Mouse (Mus musculus) hindbrain, embryonic 11.5 days (tissue): ENCODE data around the gene Hs6st3. TPM values are rescaled to one million over a fixed set of nuclear protein-coding genes. Genes with fewer than 3 reads are reported as not detected.
A peak's percentile ranks its signal among the peaks of the same experiment; 100 is the strongest.

Source experiments
- ATAC-seq: fragments of 200-750 bp; cut with Nextera tagmentation; 2 replicates; pipeline ENCODE4 v1.8.0; 2017; ENCODE audit warnings: mild to moderate bottlenecking, moderate TSS enrichment, moderate library complexity; ENCODE audit not compliant: low FRiP score
- DNase-seq: peaks from one replicate; pipeline ENCODE4 v3.0.0-alpha.2; 2015; ENCODE audit warnings: low spot score
- H3K27ac ChIP-seq: fragments of 300-500 bp; sonication (generic); 2 replicates; pipeline ENCODE4 v1.5.1; 2014; ENCODE audit warnings: mild to moderate bottlenecking, low read depth, low read length
- H3K27me3 ChIP-seq: fragments of 300-500 bp; sonication (generic); 2 replicates; pipeline ENCODE4 v1.6.1; 2014; ENCODE audit warnings: mild to moderate bottlenecking, low read length, moderate library complexity, mixed read lengths; ENCODE audit not compliant: control insufficient read depth, insufficient read depth
- H3K36me3 ChIP-seq: fragments of 300-500 bp; sonication (generic); 2 replicates; pipeline ENCODE4 v1.6.1; 2014; ENCODE audit warnings: mild to moderate bottlenecking, low read length, moderate library complexity, mixed read lengths; ENCODE audit not compliant: control insufficient read depth, insufficient read depth
- H3K4me1 ChIP-seq: fragments of 300-500 bp; sonication (generic); replicated peaks from 2 replicates; pipeline ENCODE4 v1.6.1; 2014; ENCODE audit warnings: low read length, mixed read lengths; ENCODE audit not compliant: control insufficient read depth, insufficient read depth
- H3K4me2 ChIP-seq: fragments of 300-500 bp; sonication (generic); replicated peaks from 2 replicates; pipeline ENCODE4 v1.6.1; 2014; ENCODE audit warnings: mild to moderate bottlenecking, low read depth, low read length
- H3K4me3 ChIP-seq: fragments of 300-500 bp; sonication (generic); 2 replicates; pipeline ENCODE4 v1.5.1; 2014; ENCODE audit warnings: low read depth, low read length
- H3K9ac ChIP-seq: fragments of 300-500 bp; sonication (generic); 2 replicates; pipeline ENCODE4 v1.6.1; 2014; ENCODE audit warnings: low read depth, low read length
- H3K9me3 ChIP-seq: fragments of 300-500 bp; sonication (generic); 2 replicates; pipeline ENCODE4 v1.6.1; 2016; ENCODE audit warnings: low read length; ENCODE audit not compliant: control insufficient read depth
- WGBS: fragments of 180-500 bp; shearing (Covaris S2); extraction: QIAGEN DNeasy Blood & Tissue Kit; methylation state at CpG from one replicate; pipeline ENCODE4 v1.1.7; 2014; 5-methylcytosine and 5-hydroxymethylcytosine counted together
- polyA plus RNA-seq: library from polyadenylated mRNA; unstranded; fragments of >200 nt; fragmentation: Nextera tagmentation; extraction: Ambion mirVana; gene quantifications from 2 replicates; pipeline ENCODE4 v1.2.1, GENCODE M21; 2014

Hs6st3 gene
- polyA plus RNA-seq, 1 experiment from 2014 or later, result 0.57 TPM

DNA sequence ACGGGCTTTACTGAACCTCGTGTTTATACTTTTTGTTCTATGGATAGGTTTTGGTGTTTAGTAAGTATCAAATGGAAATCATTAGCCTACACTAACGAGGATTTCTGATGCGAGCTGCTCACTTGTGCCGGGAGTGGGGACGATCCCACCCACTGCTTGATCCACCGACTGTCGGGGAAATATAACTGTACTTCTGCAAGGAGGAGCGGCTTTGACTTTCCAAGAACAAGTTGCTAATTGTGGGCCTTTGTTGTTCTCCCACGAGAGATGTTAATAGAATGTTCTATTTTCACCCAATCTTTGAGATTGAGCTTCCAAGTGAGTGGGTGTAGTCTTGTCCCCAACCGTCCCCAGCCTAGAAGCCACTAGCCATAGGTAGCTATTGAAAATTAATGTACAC is 209.1 kb downstream of the Hs6st3 start:
- Histone ChIP-seq H3K36me3 (no peaks in the 10 kb centered on the region), H3K27me3 (no peaks in the 10 kb centered on the region), H3K4me1 (no peaks in the 10 kb centered on the region), H3K4me2 (no peak overlapping the region), H3K9ac (no peak overlapping the region), H3K27ac (no peak overlapping the region), H3K4me3 (no peak overlapping the region), H3K9me3 (no peaks in the 10 kb centered on the region)
- ATAC-seq (no peak), DNase-seq (no peak)
- 89% methylated on average over 11 of the region's 11 CpGs for WGBS

DNA sequence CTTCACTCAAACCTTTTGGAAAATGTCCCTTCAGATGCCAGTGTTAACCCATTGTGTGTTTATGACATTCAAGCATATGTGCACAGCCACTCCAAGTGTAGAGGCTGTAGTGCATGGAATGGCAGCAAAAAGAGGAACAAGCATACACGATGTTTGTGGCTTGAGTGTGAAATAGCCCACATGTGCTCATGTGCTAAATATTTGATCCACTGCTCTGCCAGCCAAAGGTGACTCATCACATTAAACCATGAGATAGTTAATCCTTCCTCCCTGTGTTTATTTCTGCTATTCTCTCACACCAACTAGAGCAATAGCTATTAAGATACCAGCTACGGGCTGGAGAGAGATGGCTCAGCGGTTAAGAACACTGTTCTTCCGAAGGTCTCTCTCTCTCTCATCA is 223.3 kb downstream of the Hs6st3 start:
- Histone ChIP-seq H3K9ac (no peak overlapping the region), H3K4me1 (no peaks in the 10 kb centered on the region), H3K36me3 (no peaks in the 10 kb centered on the region), H3K4me3 (no peak overlapping the region), H3K4me2 (no peak overlapping the region), H3K27me3 (no peaks in the 10 kb centered on the region), H3K9me3 (no peaks in the 10 kb centered on the region), H3K27ac (no peak overlapping the region)
- DNase-seq (no peak), ATAC-seq (no peak)
- WGBS, result 96% methylated on average over 4 of the region's 4 CpGs

DNA sequence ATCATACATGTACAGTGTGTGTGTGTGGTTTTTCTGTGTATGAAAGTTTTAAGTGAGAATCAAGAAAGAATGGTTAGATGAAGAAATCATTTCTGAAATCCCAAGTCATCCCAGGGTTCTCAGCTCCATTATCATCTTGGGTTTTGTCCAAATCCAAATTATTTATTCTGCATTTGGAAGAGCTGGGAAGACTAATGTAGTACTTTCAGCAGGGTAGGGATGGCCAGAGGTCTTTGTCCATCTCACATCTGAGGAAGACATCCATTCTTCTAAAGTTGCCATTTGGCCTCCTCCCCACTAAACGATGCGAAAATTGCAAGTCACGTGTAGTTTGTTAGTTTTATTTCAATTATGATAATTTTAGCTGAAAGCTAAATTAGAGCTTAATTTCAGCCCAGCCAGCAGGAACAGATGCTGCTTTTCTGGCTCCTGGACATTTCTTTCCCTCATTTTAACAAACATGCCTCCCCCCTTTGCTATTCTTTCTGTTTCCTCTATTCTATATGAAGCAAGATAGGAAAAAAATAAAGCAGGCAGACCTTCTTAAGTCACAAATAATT is 229.8 kb downstream of the Hs6st3 start:
- H3K4me1 ChIP-seq, result no peaks in the 10 kb centered on the region
- H3K4me2 ChIP-seq, result no peak overlapping the region
- H3K4me3 ChIP-seq, result no peak overlapping the region
- DNase-seq, result no peak
- no peaks in the 10 kb centered on the region for H3K36me3 ChIP-seq
- 88% methylated on average over 3 of the region's 3 CpGs for WGBS
- no peaks in the 10 kb centered on the region for H3K9me3 ChIP-seq
- no peak for ATAC-seq
- no peak overlapping the region for H3K27ac ChIP-seq
- no peak overlapping the region for H3K9ac ChIP-seq
- H3K27me3 ChIP-seq, result no peaks in the 10 kb centered on the region

DNA sequence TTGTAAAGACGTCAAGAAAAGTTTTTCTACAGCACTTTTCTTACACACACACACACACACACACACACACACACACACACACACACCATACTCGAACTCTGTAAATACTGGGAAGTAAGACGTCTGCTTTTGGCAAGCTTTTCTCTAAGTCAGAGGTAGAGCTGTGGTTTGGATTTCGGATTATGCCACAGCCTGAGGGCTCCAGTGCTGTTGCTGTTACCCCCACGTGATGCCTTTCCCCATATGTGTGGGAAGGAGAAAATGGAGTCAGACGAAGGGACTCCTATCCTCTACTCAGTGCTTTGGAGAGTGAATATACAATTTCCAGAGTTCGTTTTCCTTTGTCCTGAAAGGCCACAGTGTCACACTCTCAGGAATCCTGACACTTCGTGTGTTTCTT is 231.1 kb downstream of the Hs6st3 start:
- no peaks in the 10 kb centered on the region for H3K4me1 ChIP-seq
- no peaks in the 10 kb centered on the region for H3K9me3 ChIP-seq
- no peak overlapping the region for H3K9ac ChIP-seq
- H3K36me3 ChIP-seq, result no peaks in the 10 kb centered on the region
- no peak for DNase-seq
- no peaks in the 10 kb centered on the region for H3K27me3 ChIP-seq
- H3K27ac ChIP-seq, result no peak overlapping the region
- ATAC-seq, result no peak
- H3K4me3 ChIP-seq, result no peak overlapping the region
- H3K4me2 ChIP-seq, result no peak overlapping the region
- 72% methylated on average over 8 of the region's 8 CpGs for WGBS

DNA sequence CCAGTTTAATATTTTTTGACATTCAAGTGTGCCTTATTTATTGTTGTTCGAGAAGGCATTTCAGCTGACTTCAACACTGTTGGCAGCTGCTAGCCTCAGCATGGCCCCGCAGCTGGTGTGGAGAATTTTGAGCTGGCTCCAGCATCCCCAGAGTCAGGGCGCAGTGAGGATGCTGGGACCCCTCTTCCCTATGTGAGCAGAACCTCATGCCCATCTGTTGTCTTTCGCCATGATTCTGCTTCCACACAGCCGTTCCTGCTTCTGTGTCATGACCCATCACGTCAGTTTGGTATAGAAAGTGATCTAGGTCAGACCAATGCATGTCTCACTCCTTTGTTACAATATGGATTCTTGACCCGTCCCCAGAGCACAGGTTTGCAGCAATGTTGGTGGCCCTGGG is 231.9 kb downstream of the Hs6st3 start:
- Histone ChIP-seq H3K9ac (no peak overlapping the region), H3K4me1 (no peaks in the 10 kb centered on the region), H3K27ac (no peak overlapping the region), H3K9me3 (no peaks in the 10 kb centered on the region), H3K36me3 (no peaks in the 10 kb centered on the region), H3K4me2 (no peak overlapping the region), H3K27me3 (no peaks in the 10 kb centered on the region), H3K4me3 (no peak overlapping the region)
- DNase-seq (no peak), ATAC-seq (no peak)
- 78% methylated on average over 7 of the region's 7 CpGs for WGBS

DNA sequence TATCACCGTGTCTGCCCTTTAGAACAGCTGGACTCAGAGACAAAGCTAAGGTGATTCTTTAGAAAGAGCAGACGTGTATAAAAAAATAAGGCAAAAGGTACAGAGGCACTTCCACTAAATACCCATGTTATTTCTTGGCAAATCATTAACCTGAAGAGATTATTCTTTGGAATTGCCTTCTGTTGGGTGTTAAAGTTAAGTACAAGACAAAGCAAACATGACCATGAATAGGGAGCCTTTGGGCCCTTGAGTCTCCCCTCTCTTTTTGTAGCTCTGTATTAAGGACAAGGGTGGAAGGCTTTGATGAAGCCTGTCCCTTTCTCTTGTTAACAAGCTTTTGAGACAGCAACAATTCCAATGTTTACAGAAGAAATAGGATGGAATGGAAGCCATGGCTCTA is 241.2 kb downstream of the Hs6st3 start:
- ATAC-seq, result no peak
- Histone ChIP-seq H3K4me3 (no peak overlapping the region), H3K27ac (no peak overlapping the region), H3K9ac (no peak overlapping the region), H3K36me3 (no peaks in the 10 kb centered on the region), H3K4me2 (no peak overlapping the region), H3K9me3 (no peaks in the 10 kb centered on the region), H3K4me1 (no peaks in the 10 kb centered on the region), H3K27me3 (no peaks in the 10 kb centered on the region)
- DNase-seq, result no peak
- 86% methylated on average over 2 of the region's 2 CpGs for WGBS

DNA sequence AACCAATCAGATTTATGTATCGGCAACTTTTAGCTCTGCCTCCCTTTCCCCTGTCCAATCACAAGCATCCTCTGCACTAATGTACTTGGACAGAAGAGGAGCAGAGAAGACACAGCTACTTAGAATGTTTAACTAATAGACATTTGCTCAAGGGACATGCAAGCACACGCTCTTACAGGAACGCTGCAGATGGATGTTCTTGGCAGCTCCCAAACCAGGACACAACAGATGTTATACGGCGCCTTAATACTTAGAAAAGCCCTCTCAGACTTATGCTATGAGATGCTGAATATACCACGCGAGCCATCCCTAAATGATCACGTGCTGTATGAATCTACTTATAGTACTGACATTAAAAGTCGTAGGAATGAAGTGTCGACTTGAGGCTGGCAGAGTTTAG is 263.5 kb downstream of the Hs6st3 start:
- WGBS, result 97% methylated on average over 10 of the region's 10 CpGs
- no peaks in the 10 kb centered on the region for H3K36me3 ChIP-seq

DNA sequence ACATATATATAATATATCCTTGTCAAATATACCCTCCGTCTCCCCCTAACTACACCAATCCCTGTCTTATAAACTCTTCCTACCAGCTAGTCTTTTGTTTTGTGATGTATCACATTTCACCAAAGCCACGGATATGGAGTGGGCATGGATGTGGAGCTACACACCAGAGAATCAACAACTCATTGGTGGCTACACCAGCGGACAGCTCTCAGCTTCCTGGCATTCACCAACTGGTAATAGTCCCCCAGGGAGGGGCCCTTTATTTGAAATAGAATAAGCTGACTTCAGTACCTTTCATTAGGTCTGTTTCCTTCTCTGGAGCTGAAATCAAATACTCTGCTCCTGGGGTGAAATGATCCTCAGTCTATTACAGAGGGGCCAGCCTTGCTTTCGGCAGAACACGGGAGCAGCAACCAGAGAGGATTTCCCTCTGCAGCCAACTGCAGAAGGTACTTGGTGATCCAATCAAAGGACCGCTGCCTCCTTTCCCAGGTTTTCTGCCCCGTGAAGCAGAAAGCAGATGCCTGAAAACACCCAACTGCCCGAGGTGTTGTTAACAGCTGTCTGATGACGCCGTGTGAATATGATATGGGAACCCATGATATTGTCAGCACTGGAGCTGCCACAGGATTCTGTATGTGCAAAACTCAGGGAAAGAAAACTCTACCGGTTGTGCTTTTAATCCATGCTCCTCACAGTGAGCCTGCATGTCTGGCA is 271.4 kb downstream of the Hs6st3 start:
- Histone ChIP-seq H3K27ac (no peak overlapping the region), H3K4me3 (no peak overlapping the region), H3K36me3 (no peaks in the 10 kb centered on the region), H3K4me1 (no peaks in the 10 kb centered on the region), H3K27me3 (no peaks in the 10 kb centered on the region), H3K9me3 (no peaks in the 10 kb centered on the region), H3K9ac (no peak overlapping the region), H3K4me2 (no peak overlapping the region)
- ATAC-seq (no peak), DNase-seq (peak; percentile 2)
- 68% methylated on average over 11 of the region's 11 CpGs for WGBS

More for the DNA sequence above, 263.5 kb downstream of the Hs6st3 start:
- DNase-seq (no peak), ATAC-seq (no peak)
- Histone ChIP-seq H3K9me3 (no peaks in the 10 kb centered on the region), H3K4me2 (no peak overlapping the region), H3K27ac (no peak overlapping the region), H3K4me3 (no peak overlapping the region), H3K9ac (no peak overlapping the region), H3K27me3 (no peaks in the 10 kb centered on the region), H3K4me1 (no peaks in the 10 kb centered on the region)

DNA sequence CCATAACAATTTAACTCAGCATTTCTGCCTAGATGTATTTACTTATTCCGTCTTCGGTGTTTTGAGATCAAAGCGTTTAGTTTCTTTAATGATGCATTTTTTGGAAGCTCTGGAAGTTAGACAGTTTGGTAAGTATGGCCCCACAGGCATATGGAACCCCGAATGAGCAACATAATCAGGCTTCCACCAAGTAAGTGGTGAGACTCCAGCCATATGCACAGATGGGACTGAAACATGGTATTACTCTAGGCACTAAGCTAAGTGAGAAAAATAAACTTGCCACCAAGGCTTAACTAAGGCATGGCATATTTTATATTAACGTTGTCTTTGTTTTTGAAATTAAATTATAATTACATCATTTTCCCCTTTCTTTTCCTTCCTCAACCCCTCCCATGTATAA is 284.8 kb downstream of the Hs6st3 start:
- H3K9ac ChIP-seq, result no peak overlapping the region
- 89% methylated on average over 5 of the region's 5 CpGs for WGBS
- H3K4me2 ChIP-seq, result no peak overlapping the region
- H3K36me3 ChIP-seq, result no peaks in the 10 kb centered on the region
- H3K4me3 ChIP-seq, result no peak overlapping the region
- H3K27me3 ChIP-seq, result no peaks in the 10 kb centered on the region
- DNase-seq (no peak), ATAC-seq (no peak)
- no peak overlapping the region for H3K27ac ChIP-seq
- H3K4me1 ChIP-seq, result no peaks in the 10 kb centered on the region
- H3K9me3 ChIP-seq, result no peaks in the 10 kb centered on the region
